Mouse (Mus musculus): ENCODE results near the gene 3110082I17Rik.
"Not testable (repeated sequence)": the region's sequence is repeated elsewhere in the genome, so short reads cannot be mapped to it uniquely, and the experiment has no call there.

The 3110082I17Rik gene

DNA sequence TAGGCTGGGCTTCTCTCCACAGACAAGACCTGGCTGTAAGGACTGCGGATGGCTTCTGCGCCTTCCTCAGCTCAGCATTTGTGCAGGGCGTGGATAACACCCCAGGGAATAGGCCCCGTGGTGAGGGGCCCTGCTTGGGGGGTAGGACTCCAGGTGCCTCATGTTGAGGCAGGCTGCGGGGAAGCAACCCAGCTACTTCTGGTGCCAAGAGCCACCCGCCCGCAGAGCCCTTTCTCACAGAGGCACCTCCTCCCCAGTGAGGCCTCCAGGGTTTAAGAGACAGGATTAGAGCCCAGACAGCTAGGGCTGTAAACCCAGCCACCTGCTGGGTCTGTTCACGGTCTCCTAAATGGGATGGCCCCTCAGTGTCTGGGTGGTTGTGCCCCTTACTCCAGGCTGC is 108.7 kb downstream of the 3110082I17Rik start:
- DNase-seq (ENCODE audit: low spot score), result no peak

DNA sequence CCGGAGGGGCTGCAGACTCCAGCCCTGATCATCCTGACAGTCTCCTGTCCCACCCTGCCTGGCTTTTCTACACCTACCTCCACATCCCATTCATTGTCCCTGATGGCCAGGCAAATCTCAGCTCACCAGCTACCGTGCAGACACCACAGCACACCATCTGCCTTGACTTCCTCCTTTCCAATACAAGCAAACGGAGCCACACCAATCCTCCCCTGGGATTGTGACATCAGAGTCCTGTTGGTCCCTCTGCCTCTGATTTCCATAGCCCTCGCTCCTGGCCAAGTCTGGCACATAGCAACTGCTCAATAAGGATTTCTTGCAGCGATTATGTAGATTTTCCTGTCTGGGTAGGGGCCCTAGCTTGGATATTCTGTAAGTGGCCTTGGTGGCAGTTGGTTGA is 109.2 kb downstream of the 3110082I17Rik start, which contains the start of gene Cox19:
Gene Cox19 (minus strand): TSS at position 285 of the 400 bp plus-strand sequence.
- DNase-seq (ENCODE audit: low spot score), result no peak

DNA sequence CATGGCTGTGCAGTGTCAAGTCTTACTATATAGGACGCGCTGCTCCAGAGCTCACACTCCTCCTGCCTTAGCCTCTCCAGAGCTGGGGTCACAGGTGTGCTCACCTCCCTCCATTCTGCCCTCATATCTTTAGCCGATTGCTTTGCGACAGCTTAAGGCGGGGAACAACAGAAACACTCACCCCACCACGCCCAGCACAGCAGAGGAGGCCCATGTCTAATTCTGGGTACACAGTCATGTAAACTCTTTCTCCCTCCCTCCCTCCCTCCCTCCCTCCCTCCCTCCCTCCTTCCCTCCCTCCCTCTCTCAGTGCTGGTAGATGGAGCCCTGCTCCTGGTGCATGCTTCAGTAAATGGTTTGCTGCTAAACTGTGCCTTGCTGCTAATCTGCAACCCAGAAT is 110.6 kb downstream of the 3110082I17Rik start:
- no peak for DNase-seq (ENCODE audit: low spot score)

DNA sequence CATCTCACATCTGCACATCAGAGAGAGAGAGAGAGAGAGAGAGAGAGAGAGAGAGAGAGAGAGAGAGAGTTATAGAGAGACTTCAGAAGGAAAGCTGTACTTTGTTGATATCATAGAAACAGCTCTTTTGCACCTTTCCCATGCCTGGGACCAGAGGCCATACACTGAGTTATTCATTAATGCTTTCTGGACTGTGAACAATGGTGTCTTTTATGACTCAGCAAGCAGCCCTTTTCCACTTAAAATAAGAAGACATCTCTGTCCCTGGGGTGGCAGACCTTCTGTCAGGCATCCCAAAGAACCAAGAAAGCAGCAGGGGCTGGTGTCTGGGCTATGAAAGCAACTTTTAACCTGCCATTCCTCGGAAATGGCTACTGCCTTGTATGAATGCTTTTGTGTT is 113.1 kb downstream of the 3110082I17Rik start:
- DNase-seq (ENCODE audit: low spot score), result no peak

DNA sequence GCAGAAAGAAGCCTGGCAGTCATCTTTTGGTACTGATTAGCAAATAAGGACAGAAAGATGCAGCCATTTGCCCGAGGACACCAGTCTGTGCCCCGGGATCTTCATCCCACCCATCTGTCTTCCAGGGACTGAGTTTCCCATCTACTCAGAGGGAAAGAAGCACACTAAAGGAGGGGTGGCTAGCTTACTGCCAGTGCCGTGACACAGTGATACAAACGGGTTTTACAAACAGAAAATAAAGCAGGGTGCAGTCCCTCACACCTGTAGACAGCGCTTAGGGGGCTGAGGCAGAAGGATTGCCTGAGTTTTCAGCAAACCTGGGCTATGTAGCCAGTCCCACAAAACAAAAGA is 115.0 kb downstream of the 3110082I17Rik start:
- no peak for DNase-seq (ENCODE audit: low spot score)

DNA sequence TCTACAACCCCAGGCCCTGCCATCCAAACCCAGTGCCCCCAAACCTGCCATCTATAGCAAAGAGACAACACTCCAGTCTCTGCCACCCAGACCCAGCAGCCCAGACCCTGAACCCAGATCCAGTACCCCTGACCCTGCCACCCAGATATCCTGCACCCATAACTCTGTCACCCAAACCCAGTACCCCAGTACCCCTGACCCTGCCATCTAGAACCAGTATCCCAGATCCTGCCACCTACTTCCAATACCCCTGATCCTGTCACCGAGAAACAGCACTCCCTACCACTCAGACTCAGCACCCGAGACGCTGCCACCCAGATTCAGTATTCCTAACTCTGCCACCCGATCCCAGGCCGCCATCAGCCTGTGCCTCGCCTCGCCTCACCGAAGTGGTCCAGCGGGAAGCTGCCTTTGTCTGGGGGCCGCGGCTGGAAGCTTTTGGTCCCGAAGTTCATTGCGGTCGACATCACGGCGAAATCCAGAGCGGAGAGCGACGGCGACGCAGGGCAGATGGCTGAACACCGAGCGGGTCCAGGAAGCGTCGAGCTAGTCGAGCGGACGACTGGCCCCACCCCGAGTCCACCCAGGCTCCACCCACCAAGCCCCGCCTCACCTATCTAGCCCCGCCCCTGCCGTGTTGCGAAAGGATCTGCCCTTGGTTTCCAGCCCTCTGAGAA is 115.5 kb downstream of the 3110082I17Rik start:
- DNase-seq (ENCODE audit: low spot score), result peak; percentile 97

DNA sequence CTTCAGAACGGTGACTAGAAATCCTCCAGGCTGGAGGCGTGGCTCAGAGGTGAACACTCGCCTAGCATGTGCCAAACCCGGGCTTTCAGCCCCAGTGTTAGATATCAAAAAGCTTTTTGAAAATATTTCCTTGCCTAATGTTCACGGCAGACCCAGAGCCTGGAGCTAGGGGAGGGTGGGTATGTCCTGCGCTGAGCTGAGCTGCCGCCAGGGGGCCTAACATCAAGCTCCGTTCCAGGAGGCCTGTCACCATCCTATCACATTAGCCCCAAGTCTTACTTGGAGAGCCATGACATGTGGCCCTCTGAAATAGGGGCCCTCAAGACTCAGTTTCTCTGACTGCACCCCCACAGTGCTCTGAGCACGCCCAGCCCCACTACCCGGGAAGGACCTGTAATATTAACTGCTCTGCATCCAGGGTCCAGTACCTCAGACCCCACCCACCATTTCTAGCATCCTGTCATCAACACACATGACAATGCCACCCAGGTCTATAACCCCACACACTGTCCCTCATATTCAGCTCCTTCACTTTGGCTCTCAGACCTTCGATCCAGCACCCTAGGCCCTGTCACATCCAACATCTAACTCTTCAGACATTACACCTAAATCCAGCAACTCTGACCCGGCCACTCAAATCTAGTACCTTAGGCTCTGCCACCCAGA is 116.2 kb downstream of the 3110082I17Rik start:
- peak; percentile 73 for DNase-seq (ENCODE audit: low spot score)

DNA sequence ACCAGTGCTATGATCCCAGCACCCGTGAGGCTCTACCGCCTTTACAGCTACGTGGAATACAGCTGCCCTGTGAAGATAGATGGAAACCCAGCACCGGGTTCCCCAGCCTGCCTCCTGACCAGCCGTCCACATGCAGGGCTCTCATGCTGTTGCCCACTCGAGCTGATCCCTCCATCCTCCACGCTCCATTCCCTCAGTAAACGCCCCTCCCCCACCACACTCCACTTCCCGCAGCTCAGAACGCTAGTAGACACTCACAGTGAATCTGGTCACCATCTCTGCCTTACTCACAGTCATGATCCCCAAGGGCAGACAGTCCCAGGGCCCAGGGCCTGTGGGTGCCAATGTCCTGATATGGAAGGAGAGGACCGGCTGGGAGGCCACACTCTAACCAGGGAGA is 121.4 kb downstream of the 3110082I17Rik start:
- no peak for DNase-seq (ENCODE audit: low spot score)

DNA sequence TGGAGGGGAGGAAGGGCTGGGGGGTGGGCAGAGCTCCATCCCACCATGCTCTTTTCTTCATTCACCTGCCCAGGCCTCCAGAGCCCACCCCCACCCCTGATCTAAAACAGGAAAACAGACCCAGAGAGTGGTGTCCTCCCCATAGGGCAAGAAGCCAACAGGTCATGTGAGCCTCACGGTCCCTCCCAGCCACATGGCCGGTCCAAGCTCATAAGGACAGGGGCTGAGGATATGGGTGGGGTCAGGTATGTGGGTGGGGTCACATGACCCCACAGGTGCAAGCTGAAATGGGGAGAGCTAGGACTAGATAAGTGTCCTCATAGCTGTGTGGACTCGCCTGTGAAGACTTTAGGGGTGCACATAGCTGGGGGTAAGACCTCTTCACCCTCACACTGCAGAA is 121.9 kb downstream of the 3110082I17Rik start:
- no peak for DNase-seq (ENCODE audit: low spot score)

DNA sequence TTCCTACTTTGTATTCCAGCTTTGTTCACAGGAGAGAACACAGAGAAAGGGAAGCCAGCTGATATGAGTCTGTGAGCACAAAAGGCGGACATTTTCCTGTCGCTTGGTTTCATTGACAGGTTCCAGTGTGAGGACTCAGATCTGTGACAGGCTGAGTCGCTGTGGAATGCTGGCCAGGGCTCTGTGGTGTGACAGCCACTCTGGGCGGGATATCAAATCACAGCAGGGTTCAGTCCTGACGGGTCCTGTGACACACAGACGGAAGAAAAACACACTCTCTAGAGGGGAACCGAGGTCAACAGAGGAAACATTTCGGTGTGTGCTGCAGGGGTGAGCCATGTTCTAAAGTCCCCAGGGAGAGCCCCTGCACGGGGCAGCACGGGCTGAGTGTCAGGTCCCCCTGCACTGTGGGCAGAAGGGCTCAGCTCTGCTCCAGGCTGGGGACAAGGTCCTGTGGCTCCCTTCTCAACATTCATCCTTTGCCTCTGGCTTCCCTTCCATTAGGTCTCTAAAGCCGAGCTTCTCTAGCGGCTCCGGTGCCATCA is 122.4 kb downstream of the 3110082I17Rik start:
- DNase-seq (ENCODE audit: low spot score), result no peak

DNA sequence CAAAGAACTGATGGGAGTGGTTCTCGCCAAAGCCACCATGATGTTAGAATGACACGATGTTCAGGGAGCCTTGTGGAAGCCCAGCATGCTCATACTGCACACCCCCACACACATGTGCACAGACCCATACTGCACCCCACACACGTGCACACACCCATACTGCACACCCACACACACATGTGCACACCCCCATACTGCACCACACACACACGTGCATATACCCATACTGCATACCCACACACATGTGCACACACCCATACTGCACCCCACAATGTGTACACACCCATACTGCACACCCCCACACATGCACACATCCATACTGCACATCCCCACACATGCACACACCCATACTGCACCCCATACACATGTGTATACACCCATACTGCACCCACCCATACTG is 124.7 kb downstream of the 3110082I17Rik start:
- DNase-seq (ENCODE audit: low spot score), result no peak

DNA sequence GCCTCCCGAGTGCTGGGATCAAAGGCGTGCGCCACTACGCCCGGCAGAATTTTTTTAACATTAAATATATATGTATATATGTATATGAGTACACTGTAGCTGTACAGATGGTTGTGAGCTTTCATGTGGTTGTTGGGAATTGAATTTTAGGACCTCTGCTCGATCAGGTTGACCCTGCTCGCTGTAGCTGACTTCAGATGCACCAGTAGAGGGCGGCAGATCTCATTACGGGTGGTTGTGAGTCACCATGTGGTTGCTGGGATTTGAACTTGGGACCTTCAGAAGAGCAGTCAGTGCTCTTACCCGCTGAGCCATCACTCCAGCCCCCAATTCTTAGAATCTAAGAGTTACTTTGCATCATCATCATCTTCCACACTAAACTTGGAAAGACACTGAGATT is 125.9 kb downstream of the 3110082I17Rik start:
- not testable (repeated sequence) for DNase-seq (ENCODE audit: low spot score)

DNA sequence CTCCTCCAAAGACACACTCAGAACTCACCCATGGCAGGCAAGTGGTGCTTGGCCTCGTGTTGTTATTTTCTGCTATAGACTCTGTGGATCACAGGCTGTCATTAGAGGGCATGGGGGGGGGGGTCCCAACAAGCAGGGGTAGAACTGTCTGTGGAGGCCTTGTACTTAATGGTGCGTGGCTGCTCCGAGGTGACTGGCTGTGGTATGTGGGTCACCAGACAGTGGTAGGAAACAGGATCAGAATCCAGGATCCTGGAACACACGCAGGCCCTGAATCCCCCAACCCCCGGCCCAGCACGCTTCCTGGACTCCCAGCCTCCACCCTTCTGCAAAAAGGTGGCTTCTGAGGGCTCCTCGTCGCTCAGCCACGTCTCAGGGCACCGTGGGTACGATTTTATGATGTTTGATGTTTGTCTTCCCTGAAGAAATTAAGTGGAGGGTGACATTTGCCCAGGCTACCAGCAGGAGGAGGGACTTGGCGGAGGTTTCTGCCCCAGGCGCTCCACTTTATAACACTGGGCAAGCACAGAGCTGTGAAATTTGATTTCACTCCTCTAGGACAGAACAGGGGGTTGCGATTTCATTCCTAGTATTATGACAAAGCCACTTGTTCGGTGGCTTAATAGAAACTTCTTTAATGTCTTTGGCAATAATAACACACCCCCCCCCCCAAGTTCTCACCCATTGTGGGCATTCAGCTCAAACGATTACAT is 126.9 kb downstream of the 3110082I17Rik start:
- DNase-seq (ENCODE audit: low spot score), result no peak

DNA sequence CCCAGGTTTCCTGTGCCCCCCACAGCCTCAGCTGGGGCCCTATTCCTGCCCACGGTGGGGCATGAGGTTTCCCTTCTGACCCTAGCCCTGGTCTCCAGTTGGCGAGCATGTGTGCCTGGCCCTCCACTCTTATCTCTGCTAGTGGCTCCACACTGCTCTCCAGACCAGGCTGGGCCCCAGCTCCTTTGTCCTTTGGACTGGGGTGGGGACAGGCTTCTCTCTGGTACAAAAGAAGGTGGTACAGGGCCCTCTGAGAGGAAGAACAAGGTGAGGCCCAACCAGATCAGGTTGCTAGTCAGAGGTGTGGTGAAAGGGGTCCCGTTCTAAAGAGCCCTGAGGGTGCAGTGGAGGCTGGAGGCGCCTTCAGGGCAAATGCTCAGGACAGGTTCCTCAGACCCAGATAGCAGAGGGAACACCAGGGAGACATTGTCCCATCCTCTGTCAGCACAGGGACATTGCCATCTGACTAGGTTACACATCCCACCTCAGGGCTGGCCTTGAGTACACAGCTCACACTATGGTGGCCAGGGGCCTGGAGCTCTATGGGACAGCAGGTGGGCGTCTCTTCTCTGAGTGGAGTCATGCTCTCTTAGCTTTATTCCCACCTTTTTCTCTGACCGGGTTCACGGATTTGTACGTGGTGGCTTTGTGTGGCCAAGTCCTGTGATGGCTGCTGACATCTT is 127.6 kb downstream of the 3110082I17Rik start:
- no peak for DNase-seq (ENCODE audit: low spot score)

DNA sequence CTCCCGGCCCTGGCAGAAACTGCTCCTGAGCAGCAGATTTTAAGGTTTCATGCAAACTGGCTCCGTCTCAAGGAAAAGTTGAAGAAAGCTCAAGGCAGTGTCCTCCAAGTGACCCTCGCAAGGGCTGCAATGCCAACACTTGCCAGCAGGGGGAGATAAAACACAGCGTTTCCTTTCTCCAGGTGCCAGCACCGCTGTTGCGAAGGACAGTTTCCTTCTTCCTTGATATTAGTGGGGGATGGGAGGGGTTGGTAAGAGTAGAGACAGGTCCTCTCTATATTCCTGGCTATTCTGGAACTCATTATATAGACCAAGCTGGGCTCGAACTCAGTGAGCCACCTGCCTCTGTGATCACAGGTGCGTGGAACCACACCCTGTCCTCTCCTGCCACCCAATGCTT is 128.6 kb downstream of the 3110082I17Rik start:
- DNase-seq (ENCODE audit: low spot score), result peak; percentile 81

DNA sequence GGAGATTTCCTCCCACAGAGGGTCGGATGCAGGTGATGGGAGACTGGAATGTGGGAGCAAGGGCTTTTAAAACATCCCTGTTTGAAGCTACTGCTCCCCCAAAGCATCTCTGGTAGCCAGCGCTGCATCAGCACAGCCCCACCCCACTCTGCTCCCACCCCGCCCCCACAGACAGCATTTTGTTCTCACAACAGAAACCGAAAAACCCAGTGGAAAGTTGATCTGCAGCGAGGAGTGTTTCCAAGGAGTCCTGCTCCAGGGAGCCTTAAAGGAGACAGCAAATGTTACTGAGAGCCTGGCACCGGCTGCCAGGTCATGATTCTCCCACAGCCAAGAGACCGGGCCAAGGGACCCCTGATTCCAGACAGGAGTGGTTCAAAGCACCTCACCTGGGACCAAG is 129.6 kb downstream of the 3110082I17Rik start:
- no peak for DNase-seq (ENCODE audit: low spot score)

DNA sequence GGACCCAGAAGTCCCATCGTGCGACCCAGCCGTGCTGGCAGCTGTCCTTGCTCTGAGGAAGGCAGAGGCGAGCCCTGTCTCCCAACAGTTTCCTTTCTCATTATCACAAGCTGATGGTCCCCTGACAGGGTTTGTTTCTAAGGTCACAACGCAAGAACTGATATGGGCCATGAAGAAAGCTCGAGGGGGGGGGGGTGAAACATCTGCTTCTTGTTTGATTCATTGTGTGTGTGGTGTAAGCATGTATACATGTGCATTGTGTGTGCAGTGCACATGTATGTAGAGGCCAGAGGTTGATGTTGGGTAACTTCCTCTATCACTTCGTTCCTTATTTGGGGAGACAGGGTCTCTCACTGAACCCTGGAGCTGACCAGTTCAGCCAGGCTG is 132.7 kb downstream of the 3110082I17Rik start:
- no peak for DNase-seq (ENCODE audit: low spot score)

DNA sequence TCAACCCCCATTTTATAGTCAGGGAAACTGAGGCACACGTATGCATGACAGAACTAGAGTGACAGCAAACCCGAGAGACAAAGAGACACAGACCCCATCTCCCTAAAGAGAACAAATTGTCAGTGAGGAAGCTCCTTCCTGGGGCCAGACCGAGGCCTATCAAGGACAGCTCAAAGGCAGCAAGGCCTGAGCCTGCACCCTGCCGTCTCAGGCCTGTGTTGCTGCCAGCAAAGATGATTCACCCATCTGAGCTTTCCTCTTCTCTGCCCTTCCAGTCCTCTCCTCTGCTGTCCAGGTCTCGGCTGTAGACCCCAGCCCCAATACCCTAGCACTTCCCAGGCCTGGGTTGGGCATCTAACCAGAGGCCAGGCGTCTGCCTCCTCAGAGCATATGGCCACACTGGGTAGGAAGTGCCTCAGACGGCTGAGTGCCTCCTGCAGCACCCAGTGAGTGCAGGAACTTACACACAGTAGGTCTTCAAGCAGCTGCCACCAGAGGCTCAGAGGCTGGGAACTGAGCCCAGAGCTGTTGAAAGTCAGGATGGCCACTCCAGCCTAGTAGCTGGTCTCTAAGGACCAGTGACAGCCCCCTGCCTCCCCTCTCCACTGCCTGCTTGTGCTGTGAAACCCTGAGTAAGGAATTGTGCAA is 133.2 kb downstream of the 3110082I17Rik start:
- no peak for DNase-seq (ENCODE audit: low spot score)

DNA sequence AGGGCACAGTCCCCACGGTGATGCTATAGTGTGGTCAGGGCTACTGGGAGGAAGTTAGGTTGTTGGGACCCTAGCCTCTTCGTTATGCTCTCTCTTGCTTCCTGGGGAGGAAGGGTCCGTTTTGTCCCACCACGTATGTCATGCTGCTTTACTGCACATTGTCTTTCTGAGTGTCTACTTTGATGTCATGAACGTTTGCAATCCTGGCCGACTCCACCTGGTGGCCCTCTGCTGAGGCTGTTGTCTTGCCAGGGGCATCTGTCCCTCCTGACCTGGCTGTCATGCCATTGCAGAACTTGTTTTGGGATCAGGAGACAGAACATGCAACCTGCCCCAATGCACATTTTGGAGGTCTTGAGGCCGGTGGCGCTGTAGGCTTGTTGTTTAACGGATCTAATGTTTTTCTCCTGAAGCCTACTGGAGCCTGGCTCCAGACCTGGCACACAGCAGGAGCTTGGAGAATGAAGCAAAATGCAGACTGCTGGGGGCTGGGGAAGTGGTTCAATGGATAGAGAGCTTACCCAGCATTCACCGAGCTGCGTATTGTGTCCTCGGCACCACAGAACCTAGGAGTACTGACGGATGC is 134.1 kb downstream of the 3110082I17Rik start:
- no peak for DNase-seq (ENCODE audit: low spot score)

DNA sequence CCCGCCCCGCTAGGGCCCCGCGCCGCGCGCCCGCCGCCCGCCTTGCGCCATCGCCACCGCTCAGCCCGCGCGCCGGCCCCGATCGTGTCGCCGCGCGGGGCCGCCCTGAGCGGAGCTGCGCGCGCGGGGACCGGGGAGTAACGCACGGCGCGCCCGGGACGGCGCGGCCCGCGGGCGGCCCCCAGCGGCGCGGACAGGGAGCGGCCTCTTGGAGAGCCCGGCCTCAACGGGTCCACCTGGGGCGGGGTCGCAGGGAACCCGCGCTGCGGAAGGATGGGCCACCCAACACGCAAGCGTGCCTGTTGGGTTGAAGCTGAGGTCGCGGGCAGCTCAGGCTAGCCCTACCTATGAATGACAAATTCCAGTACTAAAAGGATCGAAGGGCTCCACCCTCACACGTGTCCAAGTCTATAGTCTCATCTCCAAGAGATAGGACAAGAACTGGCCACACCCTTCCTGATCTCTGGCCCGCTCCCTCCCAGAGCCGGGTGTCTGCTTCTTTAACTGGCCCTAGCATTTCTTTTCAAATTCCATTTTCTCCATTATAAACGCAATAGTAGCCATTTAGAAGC is 134.8 kb downstream of the 3110082I17Rik start, which contains the start of gene Adap1:
Gene Adap1 (minus strand): TSS at position 228 of the 572 bp plus-strand sequence.
- DNase-seq (ENCODE audit: low spot score), result peak; percentile 61

Measured in ovary, postnatal 36 days (tissue).